Mouse (Mus musculus) neural tube, embryonic 12.5 days (tissue): Measurements from ENCODE around the gene Atp8b5. TPM values are rescaled to one million over a fixed set of nuclear protein-coding genes. Genes with fewer than 3 reads are reported as not detected.

Source experiments
- ATAC-seq: fragments of 200-750 bp; cut with Nextera tagmentation; 2 replicates; pipeline ENCODE4 v1.8.0; 2017; ENCODE audit warnings: low read depth, mild to moderate bottlenecking, moderate TSS enrichment, moderate library complexity; ENCODE audit not compliant: low FRiP score
- H3K27ac ChIP-seq: fragments of 300-500 bp; sonication (generic); 2 replicates; pipeline ENCODE4 v1.5.1; 2016
- H3K27me3 ChIP-seq: fragments of 300-500 bp; sonication (generic); replicated peaks from 2 replicates; pipeline ENCODE4 v1.6.1; 2016; ENCODE audit warnings: mild to moderate bottlenecking
- H3K36me3 ChIP-seq: fragments of 300-500 bp; sonication (generic); 2 replicates; pipeline ENCODE4 v1.6.1; 2016; ENCODE audit warnings: mild to moderate bottlenecking
- H3K4me1 ChIP-seq: fragments of 300-500 bp; sonication (generic); 2 replicates; pipeline ENCODE4 v1.6.1; 2016
- H3K4me2 ChIP-seq: fragments of 300-500 bp; sonication (generic); replicated peaks from 2 replicates; pipeline ENCODE4 v1.6.1; 2016; ENCODE audit warnings: mild to moderate bottlenecking
- H3K4me3 ChIP-seq: fragments of 300-500 bp; sonication (generic); 2 replicates; pipeline ENCODE4 v1.5.1; 2016
- H3K9ac ChIP-seq: fragments of 300-500 bp; sonication (generic); 2 replicates; pipeline ENCODE4 v1.6.1; 2016; ENCODE audit warnings: mild to moderate bottlenecking
- H3K9me3 ChIP-seq: fragments of 300-500 bp; sonication (generic); 2 replicates; pipeline ENCODE4 v1.6.1; 2016; ENCODE audit warnings: mild to moderate bottlenecking
- WGBS: fragments of 180-500 bp; shearing (Covaris S2); methylation state at CpG from one replicate; pipeline ENCODE4 v1.1.7; 2016; 5-methylcytosine and 5-hydroxymethylcytosine counted together
- polyA plus RNA-seq: library from polyadenylated mRNA; unstranded; fragments of >200 nt; fragmentation: Nextera tagmentation; extraction: Ambion mirVana; gene quantifications from 2 replicates; pipeline ENCODE4 v1.2.1, GENCODE M21; 2016

Gene Atp8b5
- polyA plus RNA-seq, 1 experiment from 2014 or later: 0.10 TPM

DNA sequence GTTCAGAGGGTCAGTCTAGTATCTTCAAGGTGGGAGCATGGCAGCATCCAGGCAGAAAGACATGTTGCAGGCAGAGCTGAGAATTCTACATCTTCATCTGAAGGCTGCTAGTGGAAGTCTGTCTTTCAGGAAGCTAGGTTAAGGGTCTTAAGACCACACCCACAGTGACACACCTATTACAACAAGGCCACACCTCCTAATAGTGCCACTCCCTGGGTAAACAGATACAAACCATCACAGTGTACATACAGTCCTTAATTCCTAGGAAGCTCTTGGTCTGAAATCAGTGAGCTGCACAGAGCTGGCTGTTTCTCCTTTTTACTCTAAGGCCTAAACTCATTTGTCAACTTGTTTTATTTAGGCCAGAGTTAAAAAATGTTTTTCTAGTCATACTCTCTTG lies 120.0 kb downstream of the Atp8b5 start:
- no peaks in the 10 kb centered on the region for H3K36me3 ChIP-seq
- no peaks in the 10 kb centered on the region for H3K9me3 ChIP-seq
- no peaks in the 10 kb centered on the region for H3K27me3 ChIP-seq
- H3K4me3 ChIP-seq: no peak overlapping the region
- no peak for ATAC-seq
- H3K4me1 ChIP-seq: peaks cover 11% of the 10 kb centered on the region; the same call in 1 of the 2 replicates
- H3K9ac ChIP-seq: no peak overlapping the region
- no peak overlapping the region for H3K4me2 ChIP-seq
- H3K27ac ChIP-seq: no peak overlapping the region

DNA sequence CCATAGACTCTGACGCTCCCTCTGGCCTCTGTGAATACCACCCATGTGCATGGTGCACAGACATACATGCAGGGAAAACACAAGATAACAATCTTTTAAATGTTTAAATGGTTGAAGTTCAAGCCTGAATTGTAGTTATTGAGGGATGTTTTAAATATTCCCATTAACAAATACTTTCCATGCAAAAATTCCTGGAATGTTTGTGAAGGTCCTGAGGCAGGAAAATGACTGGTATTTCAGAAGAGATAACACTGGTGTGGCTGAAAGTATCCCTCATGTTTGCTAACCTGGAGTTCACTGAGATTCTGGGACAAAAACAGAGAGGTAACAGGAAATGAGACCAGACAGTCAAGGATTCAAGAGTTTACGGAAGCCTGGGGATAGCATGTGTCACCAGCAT lies 122.4 kb downstream of the Atp8b5 start:
- Histone ChIP-seq H3K9ac (no peak overlapping the region), H3K4me1 (no peaks in the 10 kb centered on the region; the same call in 1 of the 2 replicates), H3K4me3 (no peak overlapping the region), H3K4me2 (no peak overlapping the region), H3K9me3 (no peaks in the 10 kb centered on the region), H3K36me3 (no peaks in the 10 kb centered on the region), H3K27me3 (no peaks in the 10 kb centered on the region), H3K27ac (no peak overlapping the region)
- no peak for ATAC-seq
- WGBS: 85% methylated on average over 2 of the region's 2 CpGs

DNA sequence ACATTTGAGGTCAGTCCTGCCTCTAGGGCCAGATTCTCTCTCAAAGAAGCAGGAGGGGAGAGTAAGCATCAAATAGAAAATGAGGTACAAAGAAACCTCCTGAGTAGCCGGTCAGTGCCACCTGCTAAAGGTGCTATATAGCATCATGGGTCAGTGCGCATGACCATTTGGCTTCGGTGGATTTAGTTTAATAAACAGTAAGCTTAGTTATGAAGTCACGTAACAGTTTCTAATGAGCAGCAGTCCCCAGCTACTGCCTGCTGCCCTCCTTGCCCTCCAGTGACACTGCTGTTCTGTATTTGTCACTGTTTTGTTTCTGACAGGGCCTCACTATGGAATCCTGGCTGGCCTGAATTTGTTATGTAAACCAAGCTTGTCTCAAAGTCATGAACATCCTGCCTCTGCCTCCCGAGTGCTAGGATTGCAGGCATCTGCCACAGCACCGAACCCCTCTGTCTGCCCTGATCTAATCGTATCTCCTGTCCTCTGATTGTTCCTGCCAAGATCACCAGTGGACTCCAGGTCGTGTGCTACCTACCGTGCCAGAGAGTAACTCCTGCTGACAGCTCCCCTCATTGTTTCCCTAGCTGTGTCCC lies 123.0 kb downstream of the Atp8b5 start:
- H3K4me3 ChIP-seq: no peak overlapping the region

DNA sequence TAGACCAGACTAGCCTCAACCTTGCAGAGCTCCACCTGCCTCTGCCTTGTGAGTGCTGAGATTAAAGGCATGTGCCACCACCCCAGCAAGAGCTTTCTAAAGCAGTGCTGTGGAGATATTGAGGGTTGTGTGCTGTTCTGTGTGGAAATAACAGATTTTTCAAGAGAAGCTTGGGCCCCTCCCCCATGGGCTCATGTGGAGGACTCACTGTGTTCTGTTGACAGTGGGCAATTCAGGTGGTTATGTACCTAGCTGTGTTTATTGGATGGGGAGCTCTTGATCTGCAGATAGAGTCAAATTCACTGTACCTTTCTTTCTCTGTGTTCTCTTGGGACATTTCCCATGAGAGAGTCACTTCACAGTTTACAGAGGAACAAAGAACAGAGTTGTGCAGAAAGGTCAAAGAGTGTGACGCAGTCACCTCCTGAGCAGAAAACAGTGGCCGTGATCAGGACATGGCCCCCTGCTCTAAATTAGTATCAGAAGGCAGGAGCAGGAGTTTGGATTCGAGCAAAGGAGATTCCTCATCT lies 124.6 kb downstream of the Atp8b5 start:
- WGBS: 78% methylated on average over 3 of the region's 3 CpGs
- Histone ChIP-seq H3K4me3 (no peak overlapping the region), H3K27ac (no peak overlapping the region), H3K9ac (no peak overlapping the region), H3K4me2 (no peak overlapping the region), H3K27me3 (no peaks in the 10 kb centered on the region), H3K9me3 (no peaks in the 10 kb centered on the region), H3K36me3 (no peaks in the 10 kb centered on the region), H3K4me1 (no peaks in the 10 kb centered on the region; the same call in 1 of the 2 replicates)
- no peak for ATAC-seq

More for the DNA sequence above, 123.0 kb downstream of the Atp8b5 start:
- H3K4me2 ChIP-seq: no peak overlapping the region
- no peaks in the 10 kb centered on the region for H3K27me3 ChIP-seq
- H3K9me3 ChIP-seq: no peaks in the 10 kb centered on the region
- ATAC-seq: no peak
- H3K4me1 ChIP-seq: no peaks in the 10 kb centered on the region; the same call in 1 of the 2 replicates
- 67% methylated on average over 9 of the region's 9 CpGs for WGBS
- H3K9ac ChIP-seq: no peak overlapping the region
- H3K27ac ChIP-seq: no peak overlapping the region
- no peaks in the 10 kb centered on the region for H3K36me3 ChIP-seq

DNA sequence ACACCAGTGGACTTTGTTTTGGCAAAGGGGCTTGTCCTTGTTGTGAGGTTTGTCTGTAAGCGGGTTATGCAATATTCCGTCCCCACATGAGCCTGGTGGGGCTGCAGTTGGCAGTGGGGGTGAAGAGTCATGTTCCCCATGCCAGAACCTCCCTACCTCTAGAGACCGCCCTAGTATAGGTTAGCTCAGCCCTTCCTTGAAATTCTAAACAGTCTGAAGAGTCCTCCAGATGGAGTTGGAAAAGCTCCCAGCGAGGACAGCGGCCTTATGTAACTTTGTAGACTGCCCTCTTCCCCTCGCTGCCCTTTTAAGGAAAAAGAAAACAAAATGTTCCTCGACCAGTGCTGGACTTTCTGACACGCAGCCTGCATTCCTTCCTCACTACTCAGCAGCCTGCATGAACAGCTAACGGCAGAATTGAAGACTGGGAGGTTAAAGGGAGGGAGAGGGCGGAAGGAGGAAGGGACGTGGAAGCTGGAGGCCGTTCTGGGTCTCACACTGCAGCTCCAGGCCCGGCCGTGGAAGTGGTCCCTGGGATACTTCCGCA lies 127.5 kb downstream of the Atp8b5 start:
- H3K9ac ChIP-seq: no peak overlapping the region

DNA sequence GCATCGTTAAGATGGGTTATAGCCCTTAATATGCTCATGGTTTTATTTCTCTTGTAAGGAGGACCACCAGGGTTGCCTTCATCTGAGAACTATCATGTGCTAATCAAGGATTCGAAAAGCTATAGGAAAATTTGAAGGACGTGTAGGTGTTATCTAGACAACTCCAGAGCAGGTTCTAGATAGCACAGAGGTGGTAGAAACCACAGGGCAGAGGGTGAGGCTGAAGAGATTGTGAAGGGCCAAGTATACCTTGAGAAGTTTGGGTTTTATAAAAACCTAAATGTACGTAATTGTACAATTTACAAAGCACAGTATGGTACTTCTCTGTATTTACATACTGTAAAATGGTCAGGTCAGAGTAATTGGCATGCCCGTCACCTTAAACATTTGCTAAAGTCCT lies 128.2 kb downstream of the Atp8b5 start:
- H3K27ac ChIP-seq: no peak overlapping the region
- H3K4me2 ChIP-seq: no peak overlapping the region
- ATAC-seq: no peak
- H3K4me1 ChIP-seq: peaks cover 16% of the 10 kb centered on the region
- H3K36me3 ChIP-seq: no peaks in the 10 kb centered on the region
- H3K27me3 ChIP-seq: no peaks in the 10 kb centered on the region
- H3K4me3 ChIP-seq: no peak overlapping the region
- H3K9ac ChIP-seq: no peak overlapping the region
- 90% methylated on average over 5 of the region's 5 CpGs for WGBS
- H3K9me3 ChIP-seq: no peaks in the 10 kb centered on the region

More for the DNA sequence above, 127.5 kb downstream of the Atp8b5 start:
- no peak for ATAC-seq
- no peak overlapping the region for H3K4me3 ChIP-seq
- H3K27ac ChIP-seq: no peak overlapping the region
- no peaks in the 10 kb centered on the region for H3K36me3 ChIP-seq
- 68% methylated on average over 15 of the region's 15 CpGs for WGBS
- H3K9me3 ChIP-seq: no peaks in the 10 kb centered on the region
- H3K4me1 ChIP-seq: peaks cover 15% of the 10 kb centered on the region
- H3K27me3 ChIP-seq: no peaks in the 10 kb centered on the region
- H3K4me2 ChIP-seq: no peak overlapping the region

DNA sequence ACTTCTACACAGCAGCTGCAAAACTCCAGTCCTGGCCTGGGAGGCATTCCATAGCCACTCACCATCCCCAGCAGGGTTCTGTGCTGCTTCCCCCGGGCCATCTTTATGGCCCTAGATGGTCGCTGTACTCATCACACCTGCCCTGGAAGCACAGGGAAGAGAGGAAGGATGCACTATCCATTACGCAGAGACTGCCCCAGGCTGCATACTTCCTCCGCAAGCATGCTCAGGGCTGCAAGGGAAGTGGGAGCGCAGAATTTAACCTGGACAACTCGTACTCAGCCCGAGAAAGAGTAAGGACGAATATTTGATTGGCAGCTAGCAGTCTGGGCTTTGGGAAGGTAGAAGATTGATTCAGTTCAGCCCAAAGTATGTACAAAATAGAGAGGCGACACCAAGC lies 128.9 kb downstream of the Atp8b5 start:
- Histone ChIP-seq H3K4me3 (no peak overlapping the region), H3K36me3 (no peaks in the 10 kb centered on the region), H3K9me3 (no peaks in the 10 kb centered on the region), H3K27ac (no peak overlapping the region), H3K9ac (no peak overlapping the region), H3K4me1 (peaks cover 18% of the 10 kb centered on the region), H3K4me2 (no peak overlapping the region), H3K27me3 (no peaks in the 10 kb centered on the region)
- no peak for ATAC-seq
- 68% methylated on average over 9 of the region's 9 CpGs for WGBS

DNA sequence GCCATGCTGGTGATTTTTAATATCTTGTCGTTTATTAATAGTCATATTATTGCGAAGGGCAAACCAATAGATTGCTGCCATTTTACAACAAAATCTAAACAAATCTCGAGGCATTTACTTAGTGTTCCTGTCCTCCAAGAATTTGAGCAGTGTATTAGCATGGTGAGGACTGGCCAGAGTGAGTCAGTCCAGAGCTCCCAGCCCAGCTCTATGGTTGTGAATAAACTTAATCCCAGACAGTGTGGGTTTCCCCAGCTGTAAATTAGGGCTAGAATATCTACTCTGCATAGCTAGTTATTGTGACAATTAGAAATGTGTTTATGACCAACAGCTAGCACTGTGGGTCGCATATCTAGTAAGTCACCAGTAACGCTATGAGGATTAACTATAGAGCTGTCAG lies 129.4 kb downstream of the Atp8b5 start:
- H3K9ac ChIP-seq: no peak overlapping the region
- no peaks in the 10 kb centered on the region for H3K27me3 ChIP-seq
- no peaks in the 10 kb centered on the region for H3K9me3 ChIP-seq
- H3K4me2 ChIP-seq: no peak overlapping the region
- H3K4me3 ChIP-seq: no peak overlapping the region
- no peak for ATAC-seq
- H3K36me3 ChIP-seq: no peaks in the 10 kb centered on the region
- no peak overlapping the region for H3K27ac ChIP-seq
- 88% methylated on average over 5 of the region's 5 CpGs for WGBS
- peaks cover 24% of the 10 kb centered on the region for H3K4me1 ChIP-seq

DNA sequence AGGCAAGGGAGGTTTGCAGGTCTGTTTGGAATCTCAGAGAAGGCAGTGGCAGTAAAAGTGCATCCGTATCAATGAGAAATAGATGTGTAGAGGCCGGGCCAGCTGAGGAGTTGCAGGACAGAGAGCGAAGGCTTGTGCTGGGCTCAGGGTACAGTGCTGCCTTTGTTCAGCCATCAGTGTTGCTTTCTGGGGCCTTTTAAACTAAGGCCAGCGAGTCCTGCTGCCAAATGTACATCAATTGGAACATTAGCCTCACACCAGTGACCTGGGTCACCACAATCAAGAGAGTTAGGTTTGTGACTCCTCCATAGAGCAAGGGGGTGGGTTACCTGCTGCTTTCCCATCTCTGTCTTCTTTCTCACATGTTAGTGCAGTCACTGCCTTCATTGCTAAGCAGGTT lies 131.1 kb downstream of the Atp8b5 start:
- H3K27ac ChIP-seq: no peak overlapping the region
- no peak for ATAC-seq
- H3K9ac ChIP-seq: no peak overlapping the region
- H3K4me3 ChIP-seq: no peak overlapping the region
- WGBS: 58% methylated on average over 4 of the region's 4 CpGs
- no peaks in the 10 kb centered on the region for H3K36me3 ChIP-seq
- no peaks in the 10 kb centered on the region for H3K27me3 ChIP-seq
- no peak overlapping the region for H3K4me2 ChIP-seq
- peaks cover 25% of the 10 kb centered on the region for H3K4me1 ChIP-seq
- no peaks in the 10 kb centered on the region for H3K9me3 ChIP-seq

DNA sequence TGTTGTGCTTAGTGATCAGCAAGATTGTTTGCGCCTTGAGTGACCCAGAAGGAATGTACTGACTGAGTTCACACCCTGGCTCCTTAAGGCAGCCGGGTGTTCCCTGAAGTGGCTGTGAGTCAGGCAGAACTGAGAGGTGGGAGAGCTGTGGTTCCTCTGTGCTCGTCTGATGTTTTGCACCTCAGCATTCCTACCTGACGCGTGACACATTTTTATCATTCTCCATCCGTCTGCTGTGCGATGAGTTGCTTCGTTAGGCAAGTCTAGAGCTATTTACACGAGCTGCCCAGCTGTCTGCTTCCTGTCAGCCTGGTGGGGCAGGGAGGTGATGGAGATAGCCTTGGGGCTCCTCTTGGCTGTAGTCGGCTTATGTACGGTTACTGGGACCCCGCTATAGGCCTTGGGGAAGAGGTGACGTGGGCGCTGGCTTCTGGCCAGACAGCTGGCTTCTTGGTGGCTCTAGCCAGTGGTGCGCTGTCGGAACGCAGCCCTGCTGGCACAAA lies 131.9 kb downstream of the Atp8b5 start:
- Histone ChIP-seq H3K4me3 (no peak overlapping the region), H3K27me3 (no peaks in the 10 kb centered on the region), H3K4me1 (peaks cover 25% of the 10 kb centered on the region), H3K36me3 (no peaks in the 10 kb centered on the region), H3K9ac (no peak overlapping the region), H3K9me3 (no peaks in the 10 kb centered on the region), H3K4me2 (no peak overlapping the region), H3K27ac (no peak overlapping the region)
- 74% methylated on average over 17 of the region's 17 CpGs for WGBS
- no peak for ATAC-seq

DNA sequence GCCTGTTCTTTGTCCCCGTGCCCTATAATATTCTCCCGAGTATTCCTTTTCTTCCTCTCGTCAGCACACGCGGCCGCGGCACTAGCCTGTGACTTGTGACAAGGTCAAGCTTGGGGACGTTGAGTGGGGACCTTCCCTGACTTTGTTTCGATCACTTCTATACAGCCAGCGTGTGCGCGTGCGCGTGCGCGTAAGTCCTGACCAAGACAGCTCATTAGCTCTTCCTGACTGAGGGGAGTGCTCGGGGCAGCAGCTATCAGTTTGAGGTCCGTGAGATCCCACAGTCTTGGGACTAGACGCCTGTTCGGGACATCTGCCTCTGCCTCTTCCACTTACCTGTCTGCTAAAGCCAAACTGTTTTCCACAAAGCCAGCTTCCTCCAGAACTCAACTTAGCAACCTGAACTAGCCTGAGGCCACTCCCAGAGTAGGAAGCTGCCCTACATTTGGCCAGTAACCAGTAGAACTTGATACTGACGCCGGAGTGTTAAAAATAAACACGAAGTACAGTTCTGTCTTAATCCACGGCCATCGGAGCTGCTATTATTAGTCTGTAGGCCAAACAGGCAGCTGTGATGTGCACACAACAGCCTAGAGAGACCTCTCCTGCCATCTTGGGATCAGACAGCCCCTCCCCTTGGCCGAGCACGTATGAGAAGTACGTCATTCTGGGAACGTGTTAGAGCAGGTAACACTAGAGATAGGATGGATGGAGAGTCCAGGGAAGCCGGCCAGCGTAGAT lies 132.6 kb downstream of the Atp8b5 start:
- peaks cover 25% of the 10 kb centered on the region for H3K4me1 ChIP-seq
- H3K4me2 ChIP-seq: no peak overlapping the region
- H3K4me3 ChIP-seq: no peak overlapping the region
- 86% methylated on average over 31 of the region's 31 CpGs for WGBS
- no peaks in the 10 kb centered on the region for H3K36me3 ChIP-seq
- no peak overlapping the region for H3K27ac ChIP-seq
- no peak for ATAC-seq
- H3K27me3 ChIP-seq: no peaks in the 10 kb centered on the region
- H3K9ac ChIP-seq: no peak overlapping the region
- H3K9me3 ChIP-seq: no peaks in the 10 kb centered on the region

DNA sequence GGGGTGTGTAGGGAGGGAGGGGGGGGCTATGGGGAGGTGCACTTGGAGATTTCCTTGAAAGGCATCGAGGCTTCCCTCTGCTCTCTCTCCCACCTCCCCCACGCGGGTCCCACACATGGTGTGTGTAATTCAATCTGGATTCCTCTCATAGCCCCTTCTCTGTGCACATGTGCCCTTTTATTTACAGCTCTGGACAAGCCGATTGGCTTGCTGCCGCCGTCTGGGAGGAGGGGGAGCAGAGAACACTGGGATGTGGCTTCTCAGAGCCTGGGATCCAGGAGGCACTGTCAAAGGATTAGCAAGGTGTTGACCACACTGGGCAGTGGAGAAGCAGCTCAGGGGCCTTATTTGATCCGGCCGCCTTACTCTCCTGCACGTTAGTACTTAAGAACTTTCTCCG lies 134.0 kb downstream of the Atp8b5 start:
- no peak overlapping the region for H3K4me3 ChIP-seq
- H3K9ac ChIP-seq: no peak overlapping the region
- no peaks in the 10 kb centered on the region for H3K36me3 ChIP-seq
- 31% methylated on average over 10 of the region's 10 CpGs for WGBS
- no peaks in the 10 kb centered on the region for H3K9me3 ChIP-seq
- peaks cover 32% of the 10 kb centered on the region for H3K4me1 ChIP-seq
- ATAC-seq: 0 out of 2 replicates have a peak, but pooled peaks have one; percentile 35
- H3K27ac ChIP-seq: no peak overlapping the region
- 0 out of 2 replicates have a peak overlapping the region, but pooled peaks have one; percentile 12 for H3K4me2 ChIP-seq
- H3K27me3 ChIP-seq: no peaks in the 10 kb centered on the region
